8 mouse cellular contexts compared by ENCODE assay signal in genomic region chr2:57122986-57123980, GRCm38 (mm10). TPM values are rescaled to one million over a fixed set of nuclear protein-coding genes. Genes with fewer than 3 reads are reported as not detected.
A peak's percentile ranks its signal among the peaks of the same experiment; 100 is the strongest.
DNase-seq lines count a peak whose midpoint lies in the region; ATAC-seq and TF ChIP-seq lines count a peak whose summit lies in the region.

No protein-coding gene starts in this region.

- peaks cover 13% of the 10 kb centered on the region for H3K4me1 ChIP-seq in forebrain, embryonic 15.5 days
- H3K4me1 ChIP-seq in limb, embryonic 13.5 days, result peaks cover 9% of the 10 kb centered on the region
- H3K4me1 ChIP-seq in midbrain, embryonic 12.5 days, result peaks cover 12% of the 10 kb centered on the region; the same call in 1 of the 2 replicates
- H3K4me1 ChIP-seq in testis, adult 2 months (ENCODE audit: control insufficient read depth, insufficient read depth, low read length), result peaks cover 7% of the 10 kb centered on the region

- no peaks in the 10 kb centered on the region; the same call in 1 of the 2 replicates for H3K27me3 ChIP-seq in forebrain, embryonic 15.5 days
- H3K27me3 ChIP-seq in limb, embryonic 13.5 days, result no peaks in the 10 kb centered on the region
- H3K27me3 ChIP-seq in midbrain, embryonic 12.5 days, result peaks cover 38% of the 10 kb centered on the region
- no peaks in the 10 kb centered on the region for H3K27me3 ChIP-seq in testis, adult 2 months (ENCODE audit: control insufficient read depth, insufficient read depth, low read length)

- H3K36me3 ChIP-seq in forebrain, embryonic 15.5 days, result no peaks in the 10 kb centered on the region
- no peaks in the 10 kb centered on the region for H3K36me3 ChIP-seq in limb, embryonic 13.5 days
- no peaks in the 10 kb centered on the region for H3K36me3 ChIP-seq in midbrain, embryonic 12.5 days
- H3K36me3 ChIP-seq in testis, adult 2 months (ENCODE audit: control insufficient read depth, insufficient read depth, low read length), result no peaks in the 10 kb centered on the region

- peak overlapping the region; percentile 23; the same call in 1 of the 2 replicates for H3K27ac ChIP-seq in forebrain, embryonic 15.5 days (replicated peaks)
- peak overlapping the region; percentile 92 for H3K27ac ChIP-seq in limb, embryonic 13.5 days
- H3K27ac ChIP-seq in midbrain, embryonic 12.5 days (replicated peaks), result peak overlapping the region; percentile 75
- H3K27ac ChIP-seq in testis, adult 2 months (ENCODE audit: control insufficient read depth, insufficient read depth, low read depth, low read length), result no peak overlapping the region

- no peak for TF ChIP-seq CTCF in testis, adult 2 months (IDR thresholded peaks at IDR 0.05; ENCODE audit: control insufficient read depth, insufficient read depth, insufficient replicate concordance, low read depth, low read length)

- no peaks in the 10 kb centered on the region for H3K9me3 ChIP-seq in forebrain, embryonic 15.5 days
- no peaks in the 10 kb centered on the region for H3K9me3 ChIP-seq in limb, embryonic 13.5 days
- no peaks in the 10 kb centered on the region for H3K9me3 ChIP-seq in midbrain, embryonic 12.5 days

- peak overlapping the region; percentile 99 for H3K4me2 ChIP-seq in forebrain, embryonic 15.5 days (replicated peaks)
- H3K4me2 ChIP-seq in limb, embryonic 13.5 days (replicated peaks), result peak overlapping the region; percentile 70
- H3K4me2 ChIP-seq in midbrain, embryonic 12.5 days (replicated peaks), result peak overlapping the region; percentile 90

- H3K9ac ChIP-seq in forebrain, embryonic 15.5 days (replicated peaks), result peak overlapping the region; percentile 86
- peak overlapping the region; percentile 97 for H3K9ac ChIP-seq in limb, embryonic 13.5 days
- H3K9ac ChIP-seq in midbrain, embryonic 12.5 days (replicated peaks), result peak overlapping the region; percentile 89

- peak; percentile 57 for ATAC-seq in cerebellum, adult (ENCODE audit: insufficient number of reproducible peaks, low FRiP score, low TSS enrichment)
- ATAC-seq in forebrain, embryonic 15.5 days (replicated peaks), result peak; percentile 88
- ATAC-seq in hematopoietic stem cell, adult 5-6 weeks (replicated peaks in 1 of 2; ENCODE audit: insufficient read depth in 1 of 2, low FRiP score in 2 of 2, low TSS enrichment in 1 of 2, low read depth in 1 of 2, poor library complexity in 2 of 2, severe bottlenecking in 2 of 2), result peak; percentile 46 to 58
- peak; percentile 83 for ATAC-seq in limb, embryonic 13.5 days (ENCODE audit: low FRiP score, low read depth)
- peak; percentile 92 for ATAC-seq in midbrain, embryonic 12.5 days (ENCODE audit: low FRiP score, low read depth)

- H3K4me3 ChIP-seq in forebrain, embryonic 15.5 days, result peak overlapping the region; percentile 85
- H3K4me3 ChIP-seq in limb, embryonic 13.5 days, result peak overlapping the region; percentile 89
- H3K4me3 ChIP-seq in midbrain, embryonic 12.5 days, result peak overlapping the region; percentile 86
- peak overlapping the region; percentile 83 for H3K4me3 ChIP-seq in testis, adult 2 months (ENCODE audit: control insufficient read depth, low read depth, low read length)

- peak; percentile 73 for DNase-seq in Muller cell, postnatal 12 days (ENCODE audit: inconsistent ontology term)
- no peak for DNase-seq in frontal cortex, postnatal 14 days (ENCODE audit: low spot score in 2 of 2)

- under 1% methylated on average over 66 of the region's 67 CpGs for WGBS in forebrain, embryonic 15.5 days
- under 1% methylated on average over 61 of the region's 67 CpGs for WGBS in limb, embryonic 13.5 days
- WGBS in midbrain, embryonic 12.5 days, result under 1% methylated on average over 65 of the region's 67 CpGs

- TF ChIP-seq POLR2A in testis, adult 2 months (IDR thresholded peaks at IDR 0.05; ENCODE audit: control insufficient read depth, low read depth, low read length), result no peak

RNA-seq across cellular contexts. Expression of gene Nr4a2, which starts 0.5 kb away (rescaled TPM):
- polyA plus RNA-seq in forebrain, embryonic 15.5 days (2015; fragmentation: Nextera tagmentation; extraction: Ambion mirVana), result 22.2 and 31.9 TPM in 2 replicates
- 16.7 and 28.8 TPM in 2 replicates for total RNA-seq in hematopoietic stem cell, adult 5-6 weeks (2017)
- polyA plus RNA-seq in limb, embryonic 13.5 days (2015; fragmentation: Nextera tagmentation; extraction: Ambion mirVana), result 8.7 and 9.1 TPM in 2 replicates
- 31.4 and 35.2 TPM in 2 replicates for polyA plus RNA-seq in midbrain, embryonic 12.5 days (2016; fragmentation: Nextera tagmentation; extraction: Ambion mirVana)
- polyA plus RNA-seq in testis, adult 2 months (2012; rRNA removed), result 0.44 and 0.61 TPM in 2 replicates
